Mouse (Mus musculus) cortical plate, adult 2 months (tissue): ENCODE data around the gene Borcs6.

Experiments
- CTCF ChIP-seq: fragments of 200-500 bp; IDR thresholded peaks from 2 replicates; pipeline ENCODE4 v1.5.1; 2011; ENCODE audit warnings: mild to moderate bottlenecking, control low read depth, low read length; ENCODE audit not compliant: insufficient read depth; ENCODE audit errors: extremely low read depth
- POLR2A ChIP-seq: fragments of 200-500 bp; IDR thresholded peaks from 2 replicates; pipeline ENCODE4 v1.6.1; 2011; ENCODE audit warnings: mild to moderate bottlenecking, low read length, control low read depth; ENCODE audit not compliant: insufficient read depth; ENCODE audit errors: extremely low read depth

- TF ChIP-seq CTCF (no peak), POLR2A (no peak)
Observed at GRCm38 (mm10) chr11:69105796-69106195, 46.3 kb downstream of the Borcs6 start.
